In the genomic region with DNA sequence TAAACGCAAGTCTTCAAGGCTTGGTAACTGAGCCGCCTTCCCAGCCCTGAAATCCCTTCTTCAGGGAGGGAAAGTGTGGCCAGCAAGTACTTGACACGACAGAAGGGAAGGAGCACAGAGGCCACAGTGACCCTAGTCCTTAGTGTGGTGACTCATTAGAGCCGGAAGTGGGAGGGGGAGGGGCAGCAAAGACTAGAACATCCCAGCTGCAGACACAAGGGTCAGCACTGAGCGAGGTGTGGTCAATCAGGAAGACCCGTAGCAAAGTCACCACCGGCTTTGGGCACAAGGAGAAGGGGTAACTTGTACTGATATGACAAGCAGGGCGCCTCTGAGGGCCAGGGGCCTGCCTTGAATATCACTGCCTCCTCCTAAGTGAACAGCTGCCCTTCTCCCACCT, we compare ENCODE assay signal across 9 mouse cellular contexts. TPM values are rescaled to one million over a fixed set of nuclear protein-coding genes. Genes with fewer than 3 reads are reported as not detected.
DNase-seq lines count a peak whose midpoint lies in the region; ATAC-seq lines count a peak whose summit lies in the region.
"Had no signal": no experiment of that assay in that cellular context is flagged by ENCODE, and none has a peak within 500 bp of the region (broad histone marks: within the 10 kb centered on the region; RNA-seq: fewer than 3 reads in every experiment).

No protein-coding gene starts in this region.

- DNase-seq in 3134 (ENCODE audit: extremely low read depth, insufficient read length, low spot score), result peak; percentile 48
- DNase-seq in adrenal gland, postnatal 36 days, result peak; percentile 52 to 75
- DNase-seq in heart, postnatal 14 days, result peak; percentile 67 to 71
- no peak for DNase-seq in right cerebral cortex, postnatal 25 days
- no peak for DNase-seq in thymus, postnatal 10 days (ENCODE audit: low spot score in 2 of 2)
- no peak for DNase-seq in left cerebral cortex, adult 9 months (ENCODE audit: low spot score in 2 of 2)

- WGBS in liver, embryonic 12.5 days (ENCODE audit: insufficient replicate concordance), result 21% methylated on average over 8 of the region's 8 CpGs
- WGBS in midbrain, embryonic 13.5 days, result 49% methylated on average over 8 of the region's 8 CpGs

- no peak overlapping the region for H3K9ac ChIP-seq in liver, embryonic 12.5 days
- no peak overlapping the region for H3K9ac ChIP-seq in midbrain, embryonic 13.5 days (replicated peaks)

- H3K4me1 ChIP-seq in liver, embryonic 12.5 days, result peaks cover 10% of the 10 kb centered on the region
- 0 out of 2 replicates have a peak, but pooled peaks cover 3% of the 10 kb centered on the region for H3K4me1 ChIP-seq in midbrain, embryonic 13.5 days (replicated peaks)

- no peak overlapping the region for H3K27ac ChIP-seq in liver, embryonic 12.5 days
- no peak overlapping the region for H3K27ac ChIP-seq in midbrain, embryonic 13.5 days

- H3K27me3 ChIP-seq in liver, embryonic 12.5 days (replicated peaks), result no peaks in the 10 kb centered on the region
- H3K27me3 ChIP-seq in midbrain, embryonic 13.5 days, result no peaks in the 10 kb centered on the region

- H3K4me2 ChIP-seq in liver, embryonic 12.5 days, result peak overlapping the region; percentile 17; the same call in 1 of the 2 replicates
- H3K4me2 ChIP-seq in midbrain, embryonic 13.5 days (replicated peaks), result no peak overlapping the region

- H3K9me3 ChIP-seq in liver, embryonic 12.5 days (replicated peaks), result no peaks in the 10 kb centered on the region
- no peaks in the 10 kb centered on the region for H3K9me3 ChIP-seq in midbrain, embryonic 13.5 days

- peak; percentile 48; the same call in 1 of the 2 replicates for ATAC-seq in liver, embryonic 12.5 days
- no peak for ATAC-seq in midbrain, embryonic 13.5 days

- intact Hi-C loops in heart, postnatal 14 days (cut with DNase I), result no loop called here

- no peak overlapping the region for H3K4me3 ChIP-seq in liver, embryonic 12.5 days
- H3K4me3 ChIP-seq in midbrain, embryonic 13.5 days (replicated peaks), result no peak overlapping the region
- H3K4me3 ChIP-seq: myocyte had no signal

- H3K36me3 ChIP-seq in liver, embryonic 12.5 days, result peaks cover 30% of the 10 kb centered on the region
- H3K36me3 ChIP-seq in midbrain, embryonic 13.5 days, result 0 out of 2 replicates have a peak, but pooled peaks cover 4% of the 10 kb centered on the region

RNA-seq across cellular contexts. Expression of gene Plod1, which starts 8.9 kb away (rescaled TPM):
- total RNA-seq in adrenal gland, postnatal 36 days (2021), result 10 to 100 TPM; 35.1 to 47.1 TPM
- 10 to 100 TPM; 90.1 to 95.0 TPM for total RNA-seq in heart, postnatal 14 days (2021)
- polyA plus RNA-seq in liver, embryonic 12.5 days (2016; fragmentation: Nextera tagmentation; extraction: Ambion mirVana), result 26.4 TPM in 2 replicates
- 18.7 and 20.4 TPM in 2 replicates for polyA plus RNA-seq in midbrain, embryonic 13.5 days (2015; fragmentation: Nextera tagmentation; extraction: Ambion mirVana)

RNA-seq across cellular contexts. Expression of gene 2510039O18Rik, which starts 13.0 kb away (rescaled TPM):
- total RNA-seq in adrenal gland, postnatal 36 days (2021), result 10 to 100 TPM; 48.1 to 51.0 TPM
- total RNA-seq in heart, postnatal 14 days (2021), result 10 to 100 TPM; 39.6 to 43.9 TPM
- polyA plus RNA-seq in liver, embryonic 12.5 days (2016; fragmentation: Nextera tagmentation; extraction: Ambion mirVana), result 19.1 and 21.0 TPM in 2 replicates
- polyA plus RNA-seq in midbrain, embryonic 13.5 days (2015; fragmentation: Nextera tagmentation; extraction: Ambion mirVana), result 10.2 and 13.6 TPM in 2 replicates

RNA-seq across cellular contexts. Expression of gene Mfn2, which starts 23.2 kb away (rescaled TPM):
- 100 to 1,000 TPM; 150 to 219 TPM for total RNA-seq in adrenal gland, postnatal 36 days (2021)
- 100 to 1,000 TPM; 621 to 624 TPM for total RNA-seq in heart, postnatal 14 days (2021)
- polyA plus RNA-seq in liver, embryonic 12.5 days (2016; fragmentation: Nextera tagmentation; extraction: Ambion mirVana), result 25.4 and 27.1 TPM in 2 replicates
- 77.3 and 78.6 TPM in 2 replicates for polyA plus RNA-seq in midbrain, embryonic 13.5 days (2015; fragmentation: Nextera tagmentation; extraction: Ambion mirVana)

RNA-seq across cellular contexts. Expression of gene Nppb, which starts 57.9 kb away (rescaled TPM):
- 1 to 10 TPM in 1 of 2 experiments, not detected in 1; 2.9 TPM for total RNA-seq in adrenal gland, postnatal 36 days (2021)
- 100 to 1,000 TPM in 1 of 2 experiments, 10 to 100 TPM in 1; 74.4 to 148 TPM for total RNA-seq in heart, postnatal 14 days (2021)
- not detected in 2 replicates for polyA plus RNA-seq in liver, embryonic 12.5 days (2016; fragmentation: Nextera tagmentation; extraction: Ambion mirVana)
- polyA plus RNA-seq in midbrain, embryonic 13.5 days (2015; fragmentation: Nextera tagmentation; extraction: Ambion mirVana), result 0.36 TPM in 1 of 2 replicates, not detected in the other

RNA-seq across cellular contexts. Expression of gene Fv1, which starts 58.9 kb away (rescaled TPM):
- 10 to 100 TPM in 1 of 2 experiments, 1 to 10 TPM in 1; 9.8 to 10.2 TPM for total RNA-seq in adrenal gland, postnatal 36 days (2021)
- 10 to 100 TPM; 15.5 to 19.7 TPM for total RNA-seq in heart, postnatal 14 days (2021)
- 3.8 and 4.1 TPM in 2 replicates for polyA plus RNA-seq in liver, embryonic 12.5 days (2016; fragmentation: Nextera tagmentation; extraction: Ambion mirVana)
- 11.6 and 12.1 TPM in 2 replicates for polyA plus RNA-seq in midbrain, embryonic 13.5 days (2015; fragmentation: Nextera tagmentation; extraction: Ambion mirVana)

Comparison
In these comparisons a context has a peak if more than half of its experiments do, and no peak if none do; other contexts are left out.
1. DNase-seq: peak in 3134 (single experiment), adrenal gland, postnatal 36 days (2 of 2) and heart, postnatal 14 days (2 of 2); none in right cerebral cortex, postnatal 25 days (single experiment), thymus, postnatal 10 days (0 of 2) and left cerebral cortex, adult 9 months (0 of 2).